ENCODE assay signal across 18 mouse cellular contexts in the genomic region with DNA sequence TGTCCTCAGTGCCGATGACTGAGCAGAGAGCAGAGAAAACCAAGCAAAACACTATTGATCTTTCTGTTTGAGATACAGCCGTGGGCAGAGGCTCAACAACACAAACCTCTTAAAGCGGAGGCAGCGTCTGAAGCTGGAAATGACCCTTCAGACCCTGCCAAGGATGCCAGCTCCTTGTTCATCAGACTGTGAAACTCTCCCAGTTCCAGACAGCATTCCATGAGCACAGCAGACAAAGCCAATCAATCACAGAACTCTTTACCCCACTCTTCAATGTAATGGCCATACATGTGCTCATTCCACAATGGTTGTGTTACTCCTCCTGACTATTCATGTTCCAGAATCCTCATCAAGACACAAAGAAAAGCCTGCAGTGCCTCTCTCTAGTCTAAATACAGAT.
DNase-seq lines count a peak whose midpoint lies in the region.
"Had no signal": no experiment of that assay in that cellular context is flagged by ENCODE, and none has a peak within 500 bp of the region (broad histone marks: within the 10 kb centered on the region; RNA-seq: fewer than 3 reads in every experiment).

No protein-coding gene starts in this region.

- intact Hi-C loops in gastrocnemius, postnatal 36 days (cut with DNase I): no loop called here

- peak; percentile 5 for DNase-seq in kidney, adult 18-20 months
- no peak for DNase-seq in kidney, adult 11 months
- DNase-seq in kidney, adult 9 months: peak; percentile 21
- DNase-seq in kidney, postnatal 10 days: peak; percentile 30
- DNase-seq in retina, postnatal 1 day: peak; percentile 42
- no peak for DNase-seq in gastrocnemius, postnatal 36 days
- no peak for DNase-seq in embryo, embryonic 10.5 days (ENCODE audit: low spot score)
- DNase-seq: adrenal gland, adult 2 months; B cell, adult 2 months; cerebellum, adult 18-20 months; cerebellum, postnatal 25 days; embryo, embryonic 11 days; gastrocnemius, postnatal 25 days; heart, postnatal 36 days; lung, embryonic 14.5 days; right cerebral cortex, adult 18-20 months; right cerebral cortex, postnatal 4 days; thymus, postnatal 25 days had no signal

Comparison
In these comparisons a context has a peak if more than half of its experiments do, and no peak if none do; other contexts are left out.
1. DNase-seq: peak in kidney, adult 18-20 months (single experiment), kidney, adult 9 months (single experiment), kidney, postnatal 10 days (single experiment) and retina, postnatal 1 day (single experiment); none in kidney, adult 11 months (single experiment), gastrocnemius, postnatal 36 days (0 of 2) and embryo, embryonic 10.5 days (single experiment).